Comparison of ENCODE assay signal across 8 mouse cellular contexts in genomic region chr2:33616411-33616843, GRCm38 (mm10). TPM values are rescaled to one million over a fixed set of nuclear protein-coding genes. Genes with fewer than 3 reads are reported as not detected.
DNase-seq lines count a peak whose midpoint lies in the region; ATAC-seq lines count a peak whose summit lies in the region.

No protein-coding gene starts in this region.

- H3K36me3 ChIP-seq in hindbrain, embryonic 15.5 days: no peaks in the 10 kb centered on the region
- H3K36me3 ChIP-seq in neural tube, embryonic 11.5 days (ENCODE audit: control insufficient read depth, insufficient read depth, low read length): no peaks in the 10 kb centered on the region

- H3K4me1 ChIP-seq in hindbrain, embryonic 15.5 days (replicated peaks): peaks cover 45% of the 10 kb centered on the region
- H3K4me1 ChIP-seq in neural tube, embryonic 11.5 days (ENCODE audit: control insufficient read depth, insufficient read depth, low read length): peaks cover 9% of the 10 kb centered on the region; the same call in 1 of the 2 replicates

- WGBS in hindbrain, embryonic 15.5 days: under 1% methylated on average over 30 of the region's 30 CpGs
- under 1% methylated on average over 30 of the region's 30 CpGs for WGBS in neural tube, embryonic 11.5 days

- H3K4me2 ChIP-seq in hindbrain, embryonic 15.5 days: peak overlapping the region; percentile 79
- peak overlapping the region; percentile 47 for H3K4me2 ChIP-seq in neural tube, embryonic 11.5 days (ENCODE audit: low read depth)

- ATAC-seq in hindbrain, embryonic 15.5 days (ENCODE audit: low FRiP score, low read depth): peak; percentile 88
- ATAC-seq in neural tube, embryonic 11.5 days (ENCODE audit: insufficient read depth, low FRiP score, low TSS enrichment): peak; percentile 80
- no peak for ATAC-seq in erythroblast, adult 5-6 weeks (replicated peaks; ENCODE audit: low FRiP score, poor library complexity, severe bottlenecking)
- ATAC-seq in activated CD4-positive, CD25-positive, alpha-beta regulatory T cell, adult 4 months: no peak

- H3K9ac ChIP-seq in hindbrain, embryonic 15.5 days: peak overlapping the region; percentile 49
- H3K9ac ChIP-seq in neural tube, embryonic 11.5 days (ENCODE audit: low read length): no peak overlapping the region

- H3K4me3 ChIP-seq in hindbrain, embryonic 15.5 days: peak overlapping the region; percentile 38
- peak overlapping the region; percentile 23 for H3K4me3 ChIP-seq in neural tube, embryonic 11.5 days (ENCODE audit: low read depth, low read length)

- peak overlapping the region; percentile 93 for H3K27ac ChIP-seq in hindbrain, embryonic 15.5 days (replicated peaks)
- peak overlapping the region; percentile 73 for H3K27ac ChIP-seq in neural tube, embryonic 11.5 days (ENCODE audit: low read depth, low read length)

- H3K27me3 ChIP-seq in hindbrain, embryonic 15.5 days: peaks cover 13% of the 10 kb centered on the region; the same call in 1 of the 2 replicates
- H3K27me3 ChIP-seq in neural tube, embryonic 11.5 days (ENCODE audit: control insufficient read depth, insufficient read depth, low read length): peaks cover 54% of the 10 kb centered on the region

- DNase-seq in kidney, adult 11 months: peak; percentile 12
- no peak for DNase-seq in kidney, postnatal 10 days
- DNase-seq in embryo, embryonic 10.5 days (ENCODE audit: low spot score): peak; percentile 55
- peak; percentile 56 to 58 for DNase-seq in left cerebral cortex, adult 8-10 months (ENCODE audit: low spot score in 2 of 2)
- peak; percentile 81 for DNase-seq in neural tube, embryonic 11.5 days (ENCODE audit: low spot score)

- H3K9me3 ChIP-seq in hindbrain, embryonic 15.5 days: no peaks in the 10 kb centered on the region
- H3K9me3 ChIP-seq in neural tube, embryonic 11.5 days (ENCODE audit: control insufficient read depth, low read length): no peaks in the 10 kb centered on the region

RNA-seq across cellular contexts. Expression of gene Lmx1b, which starts 23.9 kb away (rescaled TPM):
- 4.9 and 6.2 TPM in 2 replicates for polyA plus RNA-seq in hindbrain, embryonic 15.5 days (2015; fragmentation: Nextera tagmentation; extraction: Ambion mirVana)
- total RNA-seq in left cerebral cortex, adult 8-10 months (2022): under 1 TPM; 0.35 to 0.98 (median 0.60) TPM
- polyA plus RNA-seq in neural tube, embryonic 11.5 days (2014; fragmentation: Nextera tagmentation; extraction: Ambion mirVana): 1.6 and 1.7 TPM in 2 replicates
- not detected in 2 replicates for total RNA-seq in erythroblast, adult 5-6 weeks (2015; ENCODE audit: low replicate concordance)
- total RNA-seq in erythroblast, adult 5-6 weeks (2017; ENCODE audit: low replicate concordance): not detected in 2 replicates
- polyA plus RNA-seq in activated CD4-positive, CD25-positive, alpha-beta regulatory T cell, adult 4 months (2017; shearing (Covaris generic)): not detected

Comparison
In these comparisons a context has a peak if more than half of its experiments do, and no peak if none do; other contexts are left out.
1. ATAC-seq: peak in hindbrain, embryonic 15.5 days (single experiment) and neural tube, embryonic 11.5 days (single experiment); none in erythroblast, adult 5-6 weeks (single experiment) and activated CD4-positive, CD25-positive, alpha-beta regulatory T cell, adult 4 months (single experiment).